Mouse (Mus musculus): ENCODE measurements around the gene Ispd. TPM values are rescaled to one million over a fixed set of nuclear protein-coding genes. Genes with fewer than 3 reads are reported as not detected.

Ispd gene
- polyA plus RNA-seq, 1 experiment from 2014 or later, result 5.2 TPM

DNA sequence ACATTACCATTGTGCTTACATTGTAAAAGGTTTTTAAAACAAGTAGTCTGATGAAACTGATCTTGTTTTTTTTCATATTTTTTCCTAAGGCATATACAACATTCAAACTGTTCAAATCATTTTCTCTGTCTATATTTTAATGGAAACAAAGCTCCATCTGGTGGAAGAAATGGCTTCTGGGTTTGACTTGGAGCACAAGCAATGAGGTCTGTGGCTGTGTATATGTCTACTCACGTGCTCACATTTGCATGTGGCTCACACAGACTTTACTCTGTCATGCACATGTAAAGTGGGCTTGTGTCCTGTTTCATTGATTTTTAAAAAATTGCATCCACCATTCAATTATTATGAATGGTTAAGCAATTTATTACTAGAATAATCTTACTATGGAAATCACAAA, 323.1 kb downstream of the Ispd start:
- H3K36me3 ChIP-seq (ENCODE audit: control insufficient read depth, insufficient read depth), result no peaks in the 10 kb centered on the region
- WGBS, result 49% methylated on average over 1 of the region's 1 CpGs
- ATAC-seq, result no peak

GRCm38 (mm10) chr12:36708810-36709209, 327.6 kb downstream of the Ispd start:
- Histone ChIP-seq H3K4me3 (ENCODE audit: low read depth, low read length) (no peak overlapping the region), H3K27me3 (replicated peaks; ENCODE audit: control insufficient read depth, insufficient read depth, low read length) (no peaks in the 10 kb centered on the region), H3K36me3 (ENCODE audit: control insufficient read depth, insufficient read depth) (no peaks in the 10 kb centered on the region), H3K4me1 (replicated peaks; ENCODE audit: control insufficient read depth, insufficient read depth, low read length) (no peaks in the 10 kb centered on the region), H3K4me2 (replicated peaks; ENCODE audit: low read depth) (no peak overlapping the region), H3K9ac (ENCODE audit: low read depth, low read length) (no peak overlapping the region), H3K9me3 (ENCODE audit: control insufficient read depth) (no peaks in the 10 kb centered on the region), H3K27ac (ENCODE audit: low read depth, low read length) (no peak overlapping the region)
- ATAC-seq, result no peak
- TF ChIP-seq CTCF (IDR thresholded peaks at IDR 0.05; ENCODE audit: low read depth), result no peak
- WGBS, result 42% methylated on average over 1 of the region's 1 CpGs

More for the DNA sequence above, 323.1 kb downstream of the Ispd start:
- Histone ChIP-seq H3K27me3 (replicated peaks; ENCODE audit: control insufficient read depth, insufficient read depth, low read length) (no peaks in the 10 kb centered on the region), H3K4me1 (replicated peaks; ENCODE audit: control insufficient read depth, insufficient read depth, low read length) (no peaks in the 10 kb centered on the region), H3K9ac (ENCODE audit: low read depth, low read length) (no peak overlapping the region), H3K9me3 (ENCODE audit: control insufficient read depth) (no peaks in the 10 kb centered on the region), H3K27ac (ENCODE audit: low read depth, low read length) (no peak overlapping the region), H3K4me2 (replicated peaks; ENCODE audit: low read depth) (no peak overlapping the region), H3K4me3 (ENCODE audit: low read depth, low read length) (no peak overlapping the region)
- peak; percentile 51 for TF ChIP-seq CTCF (IDR thresholded peaks at IDR 0.05; ENCODE audit: low read depth)

DNA sequence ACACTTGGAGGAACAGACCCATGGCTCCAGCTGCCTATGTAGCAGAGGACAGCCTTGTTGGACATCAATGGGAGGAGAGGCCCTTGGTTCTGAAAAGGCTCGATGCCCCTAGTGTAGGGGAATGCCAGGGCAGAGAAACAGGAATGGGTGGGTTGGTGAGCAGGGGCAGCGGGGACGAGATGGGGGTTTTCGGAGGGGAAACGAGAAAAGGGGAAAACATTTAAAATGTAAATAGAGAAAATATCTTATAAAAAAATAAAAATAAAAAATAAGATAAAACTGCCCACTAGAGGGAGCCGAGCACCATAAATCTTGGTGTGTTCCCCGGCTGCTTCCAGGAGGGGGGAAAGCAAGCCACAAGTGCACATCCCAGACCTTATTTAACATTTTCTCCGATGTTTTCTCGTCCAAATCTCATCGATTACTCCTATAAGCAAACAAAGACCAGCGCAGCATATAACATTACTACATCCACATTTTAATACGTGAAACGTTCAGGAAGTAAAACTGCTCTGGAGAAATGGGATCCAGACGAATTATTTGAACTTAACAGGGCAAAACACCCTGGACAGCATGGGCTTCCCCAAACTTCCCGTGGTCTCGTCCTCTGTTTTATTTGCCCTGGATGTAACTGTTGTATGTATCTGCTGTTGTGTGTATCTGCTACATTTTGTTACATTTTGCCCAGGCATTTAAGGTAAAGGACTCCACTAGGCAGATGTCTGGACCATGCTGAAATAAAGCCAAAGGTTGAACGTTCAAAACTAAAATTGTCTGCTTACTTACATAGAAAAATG, 332.8 kb downstream of the Ispd start:
- Histone ChIP-seq H3K9me3 (ENCODE audit: control insufficient read depth) (no peaks in the 10 kb centered on the region), H3K4me3 (ENCODE audit: low read depth, low read length) (peak overlapping the region; percentile 16; the same call in 1 of the 2 replicates), H3K9ac (ENCODE audit: low read depth, low read length) (no peak overlapping the region), H3K27me3 (replicated peaks; ENCODE audit: control insufficient read depth, insufficient read depth, low read length) (no peaks in the 10 kb centered on the region), H3K4me2 (replicated peaks; ENCODE audit: low read depth) (peak overlapping the region; percentile 55), H3K4me1 (replicated peaks; ENCODE audit: control insufficient read depth, insufficient read depth, low read length) (no peaks in the 10 kb centered on the region), H3K27ac (ENCODE audit: low read depth, low read length) (no peak overlapping the region), H3K36me3 (ENCODE audit: control insufficient read depth, insufficient read depth) (no peaks in the 10 kb centered on the region)
- TF ChIP-seq CTCF (IDR thresholded peaks at IDR 0.05; ENCODE audit: low read depth), result peak; percentile 68
- ATAC-seq, result no peak
- 13% methylated on average over 17 of the region's 17 CpGs for WGBS

DNA sequence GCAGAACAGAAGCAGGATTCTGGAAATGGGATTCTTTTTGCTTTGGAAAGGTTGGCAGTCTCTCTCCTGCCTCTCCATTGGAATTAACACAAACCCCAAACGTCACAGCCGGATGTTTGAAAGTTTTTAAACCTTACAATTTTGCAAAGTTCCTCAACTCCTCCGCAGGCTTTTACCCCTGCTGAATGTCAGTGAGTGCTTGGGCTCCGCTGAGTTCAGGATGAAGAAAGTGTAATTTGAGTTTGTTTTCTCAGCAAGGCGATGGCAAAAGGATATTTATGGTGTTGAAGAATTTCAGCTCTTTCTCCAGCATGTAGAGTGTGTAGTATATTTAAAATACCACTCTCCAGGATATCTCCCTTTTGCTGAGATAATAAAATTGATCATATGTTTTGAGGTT, 336.3 kb downstream of the Ispd start:
- Histone ChIP-seq H3K27ac (ENCODE audit: low read depth, low read length) (no peak overlapping the region), H3K4me1 (replicated peaks; ENCODE audit: control insufficient read depth, insufficient read depth, low read length) (no peaks in the 10 kb centered on the region), H3K4me2 (replicated peaks; ENCODE audit: low read depth) (no peak overlapping the region), H3K9me3 (ENCODE audit: control insufficient read depth) (no peaks in the 10 kb centered on the region), H3K27me3 (replicated peaks; ENCODE audit: control insufficient read depth, insufficient read depth, low read length) (no peaks in the 10 kb centered on the region), H3K36me3 (ENCODE audit: control insufficient read depth, insufficient read depth) (no peaks in the 10 kb centered on the region), H3K9ac (ENCODE audit: low read depth, low read length) (no peak overlapping the region), H3K4me3 (ENCODE audit: low read depth, low read length) (no peak overlapping the region)
- ATAC-seq, result no peak
- TF ChIP-seq CTCF (IDR thresholded peaks at IDR 0.05; ENCODE audit: low read depth), result no peak
- 48% methylated on average over 5 of the region's 5 CpGs for WGBS

- H3K27me3 ChIP-seq (replicated peaks; ENCODE audit: control insufficient read depth, insufficient read depth, low read length), result no peaks in the 10 kb centered on the region
- H3K36me3 ChIP-seq (ENCODE audit: control insufficient read depth, insufficient read depth), result no peaks in the 10 kb centered on the region
- H3K4me3 ChIP-seq (ENCODE audit: low read depth, low read length), result no peak overlapping the region
- no peaks in the 10 kb centered on the region for H3K9me3 ChIP-seq (ENCODE audit: control insufficient read depth)
- 64% methylated on average over 2 of the region's 2 CpGs for WGBS
- no peak for ATAC-seq
- H3K4me1 ChIP-seq (replicated peaks; ENCODE audit: control insufficient read depth, insufficient read depth, low read length), result no peaks in the 10 kb centered on the region
- no peak overlapping the region for H3K4me2 ChIP-seq (replicated peaks; ENCODE audit: low read depth)
- TF ChIP-seq CTCF (IDR thresholded peaks at IDR 0.05; ENCODE audit: low read depth), result no peak
- no peak overlapping the region for H3K9ac ChIP-seq (ENCODE audit: low read depth, low read length)
- H3K27ac ChIP-seq (ENCODE audit: low read depth, low read length), result no peak overlapping the region
Observed at GRCm38 (mm10) chr12:36718417-36718816, 337.2 kb downstream of the Ispd start.

GRCm38 (mm10) chr12:36719074-36719473, 337.8 kb downstream of the Ispd start:
- Histone ChIP-seq H3K9ac (ENCODE audit: low read depth, low read length) (no peak overlapping the region), H3K4me1 (replicated peaks; ENCODE audit: control insufficient read depth, insufficient read depth, low read length) (no peaks in the 10 kb centered on the region), H3K4me2 (replicated peaks; ENCODE audit: low read depth) (no peak overlapping the region), H3K36me3 (ENCODE audit: control insufficient read depth, insufficient read depth) (no peaks in the 10 kb centered on the region), H3K27me3 (replicated peaks; ENCODE audit: control insufficient read depth, insufficient read depth, low read length) (no peaks in the 10 kb centered on the region), H3K9me3 (ENCODE audit: control insufficient read depth) (no peaks in the 10 kb centered on the region), H3K4me3 (ENCODE audit: low read depth, low read length) (no peak overlapping the region), H3K27ac (ENCODE audit: low read depth, low read length) (no peak overlapping the region)
- no peak for TF ChIP-seq CTCF (IDR thresholded peaks at IDR 0.05; ENCODE audit: low read depth)
- WGBS, result 70% methylated on average over 3 of the region's 3 CpGs
- ATAC-seq, result no peak
